In the genomic region with DNA sequence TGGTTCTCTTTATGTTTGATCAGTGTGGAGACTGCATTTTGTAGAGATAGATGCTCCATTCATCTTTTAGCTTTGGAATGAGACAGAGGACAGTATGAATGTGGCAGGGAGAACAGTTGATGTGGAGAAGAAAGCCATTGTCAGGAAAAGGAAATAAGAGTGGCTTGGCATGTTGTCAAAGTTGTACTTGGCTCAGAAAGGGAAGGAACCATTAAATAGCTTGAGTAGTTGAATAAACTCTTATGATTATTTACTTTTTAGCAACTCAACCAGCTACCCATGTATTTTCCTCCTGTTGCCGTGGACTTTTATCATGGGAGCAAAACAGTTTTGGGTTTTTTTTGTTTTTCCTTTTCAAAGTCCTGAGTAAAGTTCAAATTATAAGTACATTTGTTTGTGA, we compare ENCODE assay signal across 16 mouse cellular contexts. TPM values are rescaled to one million over a fixed set of nuclear protein-coding genes. Genes with fewer than 3 reads are reported as not detected.
DNase-seq lines count a peak whose midpoint lies in the region; ATAC-seq lines count a peak whose summit lies in the region.
"Had no signal": no experiment of that assay in that cellular context is flagged by ENCODE, and none has a peak within 500 bp of the region (broad histone marks: within the 10 kb centered on the region; RNA-seq: fewer than 3 reads in every experiment).

No protein-coding gene starts in this region.

- no peak overlapping the region for H3K4me3 ChIP-seq in embryonic facial prominence, embryonic 13.5 days
- no peak overlapping the region; the same call in 1 of the 2 replicates for H3K4me3 ChIP-seq in embryonic facial prominence, embryonic 10.5 days
- no peak overlapping the region for H3K4me3 ChIP-seq in kidney, embryonic 16.5 days (ENCODE audit: low read length)
- no peak overlapping the region for H3K4me3 ChIP-seq in kidney, embryonic 14.5 days (ENCODE audit: low read length)
- 0 out of 2 replicates have a peak overlapping the region, but pooled peaks have one; percentile 98 for H3K4me3 ChIP-seq in midbrain, embryonic 13.5 days (replicated peaks)
- H3K4me3 ChIP-seq in midbrain, embryonic 15.5 days: no peak overlapping the region
- H3K4me3 ChIP-seq: erythroblast, embryonic 14.5 days had no signal

- peaks cover 20% of the 10 kb centered on the region for H3K36me3 ChIP-seq in embryonic facial prominence, embryonic 13.5 days
- peaks cover 61% of the 10 kb centered on the region for H3K36me3 ChIP-seq in embryonic facial prominence, embryonic 10.5 days (replicated peaks)
- H3K36me3 ChIP-seq in kidney, embryonic 16.5 days (ENCODE audit: insufficient read depth, low read length): peaks cover 10% of the 10 kb centered on the region; the same call in 1 of the 2 replicates
- H3K36me3 ChIP-seq in kidney, embryonic 14.5 days (ENCODE audit: control insufficient read depth, insufficient read depth, low read length): peaks cover 26% of the 10 kb centered on the region; the same call in 1 of the 2 replicates
- peaks cover 16% of the 10 kb centered on the region for H3K36me3 ChIP-seq in midbrain, embryonic 13.5 days
- peaks cover 7% of the 10 kb centered on the region; the same call in 1 of the 2 replicates for H3K36me3 ChIP-seq in midbrain, embryonic 15.5 days (replicated peaks)

- no peak for ATAC-seq in embryonic facial prominence, embryonic 13.5 days (ENCODE audit: insufficient number of reproducible peaks, insufficient read depth, low FRiP score, low TSS enrichment, low read depth)
- ATAC-seq in kidney, embryonic 16.5 days (ENCODE audit: low FRiP score, low TSS enrichment): no peak
- no peak for ATAC-seq in kidney, embryonic 14.5 days (ENCODE audit: low FRiP score, low TSS enrichment)
- ATAC-seq in midbrain, embryonic 13.5 days: no peak
- no peak for ATAC-seq in midbrain, embryonic 15.5 days (replicated peaks)

- H3K27me3 ChIP-seq in embryonic facial prominence, embryonic 13.5 days: no peaks in the 10 kb centered on the region
- H3K27me3 ChIP-seq in embryonic facial prominence, embryonic 10.5 days (replicated peaks; ENCODE audit: low read depth, poor library complexity, severe bottlenecking): no peaks in the 10 kb centered on the region
- H3K27me3 ChIP-seq in kidney, embryonic 16.5 days (ENCODE audit: insufficient read depth, low read length): no peaks in the 10 kb centered on the region
- H3K27me3 ChIP-seq in kidney, embryonic 14.5 days (ENCODE audit: control insufficient read depth, insufficient read depth, low read length): no peaks in the 10 kb centered on the region
- no peaks in the 10 kb centered on the region for H3K27me3 ChIP-seq in midbrain, embryonic 13.5 days
- no peaks in the 10 kb centered on the region for H3K27me3 ChIP-seq in midbrain, embryonic 15.5 days (replicated peaks)

- H3K27ac ChIP-seq in embryonic facial prominence, embryonic 13.5 days: no peak overlapping the region
- no peak overlapping the region for H3K27ac ChIP-seq in embryonic facial prominence, embryonic 10.5 days (replicated peaks)
- H3K27ac ChIP-seq in kidney, embryonic 16.5 days (ENCODE audit: low read length): no peak overlapping the region
- H3K27ac ChIP-seq in kidney, embryonic 14.5 days (ENCODE audit: low read depth, low read length): no peak overlapping the region
- no peak overlapping the region for H3K27ac ChIP-seq in midbrain, embryonic 13.5 days
- H3K27ac ChIP-seq in midbrain, embryonic 15.5 days: no peak overlapping the region
- H3K27ac ChIP-seq: stomach, postnatal 0 days had no signal

- no peak for DNase-seq in embryonic facial prominence, embryonic 10.5 days (ENCODE audit: low spot score)
- peak; percentile 40 for DNase-seq in lung, postnatal 14 days
- no peak for DNase-seq in cerebellum, postnatal 25 days
- DNase-seq: adrenal gland, adult 2 months; cerebellum, adult 9-10 months; embryo, embryonic 11 days; heart, adult 11 months; kidney, adult 18-20 months; spleen, adult 18-20 months had no signal

- peaks cover 23% of the 10 kb centered on the region for H3K4me1 ChIP-seq in embryonic facial prominence, embryonic 13.5 days
- peaks cover 17% of the 10 kb centered on the region for H3K4me1 ChIP-seq in embryonic facial prominence, embryonic 10.5 days
- peaks cover 25% of the 10 kb centered on the region for H3K4me1 ChIP-seq in kidney, embryonic 16.5 days (ENCODE audit: insufficient read depth, low read length)
- H3K4me1 ChIP-seq in kidney, embryonic 14.5 days (ENCODE audit: control insufficient read depth, insufficient read depth, low read length): peaks cover 16% of the 10 kb centered on the region
- peaks cover 31% of the 10 kb centered on the region for H3K4me1 ChIP-seq in midbrain, embryonic 13.5 days (replicated peaks)
- H3K4me1 ChIP-seq in midbrain, embryonic 15.5 days: peaks cover 26% of the 10 kb centered on the region

- no peaks in the 10 kb centered on the region for H3K9me3 ChIP-seq in embryonic facial prominence, embryonic 13.5 days
- no peaks in the 10 kb centered on the region for H3K9me3 ChIP-seq in embryonic facial prominence, embryonic 10.5 days
- no peaks in the 10 kb centered on the region for H3K9me3 ChIP-seq in kidney, embryonic 16.5 days (ENCODE audit: low read length)
- H3K9me3 ChIP-seq in kidney, embryonic 14.5 days (ENCODE audit: control insufficient read depth, low read length): no peaks in the 10 kb centered on the region
- H3K9me3 ChIP-seq in midbrain, embryonic 13.5 days: no peaks in the 10 kb centered on the region
- H3K9me3 ChIP-seq in midbrain, embryonic 15.5 days: no peaks in the 10 kb centered on the region

- H3K4me2 ChIP-seq in embryonic facial prominence, embryonic 13.5 days: peak overlapping the region; percentile 67; the same call in 1 of the 2 replicates
- peak overlapping the region; percentile 21; the same call in 1 of the 2 replicates for H3K4me2 ChIP-seq in kidney, embryonic 16.5 days (replicated peaks; ENCODE audit: low read depth, low read length)
- H3K4me2 ChIP-seq in kidney, embryonic 14.5 days (replicated peaks; ENCODE audit: low read depth, low read length): no peak overlapping the region
- H3K4me2 ChIP-seq in midbrain, embryonic 13.5 days (replicated peaks): peak overlapping the region; percentile 35; the same call in 1 of the 2 replicates
- no peak overlapping the region for H3K4me2 ChIP-seq in midbrain, embryonic 15.5 days

- 85% methylated on average over 1 of the region's 1 CpGs for WGBS in embryonic facial prominence, embryonic 13.5 days
- 90% methylated on average over 1 of the region's 1 CpGs for WGBS in embryonic facial prominence, embryonic 10.5 days
- 56% methylated on average over 1 of the region's 1 CpGs for WGBS in kidney, embryonic 16.5 days
- WGBS in kidney, embryonic 14.5 days: 88% methylated on average over 1 of the region's 1 CpGs
- 90% methylated on average over 1 of the region's 1 CpGs for WGBS in midbrain, embryonic 13.5 days
- WGBS in midbrain, embryonic 15.5 days: 81% methylated on average over 1 of the region's 1 CpGs

- no peak overlapping the region for H3K9ac ChIP-seq in embryonic facial prominence, embryonic 13.5 days
- H3K9ac ChIP-seq in kidney, embryonic 16.5 days (replicated peaks; ENCODE audit: low read length): no peak overlapping the region
- H3K9ac ChIP-seq in kidney, embryonic 14.5 days (ENCODE audit: low read depth, low read length): no peak overlapping the region
- H3K9ac ChIP-seq in midbrain, embryonic 13.5 days (replicated peaks): no peak overlapping the region
- H3K9ac ChIP-seq in midbrain, embryonic 15.5 days: no peak overlapping the region

RNA-seq across cellular contexts. Expression of a gene that starts 3.6 kb away (rescaled TPM):
- polyA plus RNA-seq in embryonic facial prominence, embryonic 13.5 days (2015; fragmentation: Nextera tagmentation; extraction: Ambion mirVana): 98.3 and 106 TPM in 2 replicates
- polyA plus RNA-seq in embryonic facial prominence, embryonic 10.5 days (2016; fragmentation: Nextera tagmentation; extraction: Ambion mirVana): 114 and 117 TPM in 2 replicates
- 66.2 and 81.1 TPM in 2 replicates for polyA plus RNA-seq in kidney, embryonic 16.5 days (2015; fragmentation: Nextera tagmentation; extraction: Ambion mirVana)
- 91.4 and 101 TPM in 2 replicates for polyA plus RNA-seq in kidney, embryonic 14.5 days (2014; fragmentation: Nextera tagmentation; extraction: Ambion mirVana)
- 197 and 243 TPM in 2 replicates for polyA plus RNA-seq in midbrain, embryonic 13.5 days (2015; fragmentation: Nextera tagmentation; extraction: Ambion mirVana)
- 142 and 157 TPM in 2 replicates for polyA plus RNA-seq in midbrain, embryonic 15.5 days (2015; fragmentation: Nextera tagmentation; extraction: Ambion mirVana)

RNA-seq across cellular contexts. Expression of a gene that starts 30.5 kb away (rescaled TPM):
- polyA plus RNA-seq in embryonic facial prominence, embryonic 13.5 days (2015; fragmentation: Nextera tagmentation; extraction: Ambion mirVana): 94.5 and 94.8 TPM in 2 replicates
- 72.1 and 76.5 TPM in 2 replicates for polyA plus RNA-seq in embryonic facial prominence, embryonic 10.5 days (2016; fragmentation: Nextera tagmentation; extraction: Ambion mirVana)
- 59.7 and 64.6 TPM in 2 replicates for polyA plus RNA-seq in kidney, embryonic 16.5 days (2015; fragmentation: Nextera tagmentation; extraction: Ambion mirVana)
- 56.7 and 74.0 TPM in 2 replicates for polyA plus RNA-seq in kidney, embryonic 14.5 days (2014; fragmentation: Nextera tagmentation; extraction: Ambion mirVana)
- 121 and 128 TPM in 2 replicates for polyA plus RNA-seq in midbrain, embryonic 13.5 days (2015; fragmentation: Nextera tagmentation; extraction: Ambion mirVana)
- 100.0 and 102 TPM in 2 replicates for polyA plus RNA-seq in midbrain, embryonic 15.5 days (2015; fragmentation: Nextera tagmentation; extraction: Ambion mirVana)

RNA-seq across cellular contexts. Expression of a gene that starts 55.8 kb away (rescaled TPM):
- 1.8 and 3.0 TPM in 2 replicates for polyA plus RNA-seq in embryonic facial prominence, embryonic 13.5 days (2015; fragmentation: Nextera tagmentation; extraction: Ambion mirVana)
- 1.0 and 1.3 TPM in 2 replicates for polyA plus RNA-seq in embryonic facial prominence, embryonic 10.5 days (2016; fragmentation: Nextera tagmentation; extraction: Ambion mirVana)
- polyA plus RNA-seq in kidney, embryonic 16.5 days (2015; fragmentation: Nextera tagmentation; extraction: Ambion mirVana): 1.5 and 1.6 TPM in 2 replicates
- 1.3 and 2.2 TPM in 2 replicates for polyA plus RNA-seq in kidney, embryonic 14.5 days (2014; fragmentation: Nextera tagmentation; extraction: Ambion mirVana)
- 3.0 and 4.2 TPM in 2 replicates for polyA plus RNA-seq in midbrain, embryonic 13.5 days (2015; fragmentation: Nextera tagmentation; extraction: Ambion mirVana)
- 3.7 and 4.2 TPM in 2 replicates for polyA plus RNA-seq in midbrain, embryonic 15.5 days (2015; fragmentation: Nextera tagmentation; extraction: Ambion mirVana)

RNA-seq across cellular contexts. Expression of a gene that starts 56.1 kb away (rescaled TPM):
- 1.7 and 2.3 TPM in 2 replicates for polyA plus RNA-seq in embryonic facial prominence, embryonic 13.5 days (2015; fragmentation: Nextera tagmentation; extraction: Ambion mirVana)
- 0.86 and 1.3 TPM in 2 replicates for polyA plus RNA-seq in embryonic facial prominence, embryonic 10.5 days (2016; fragmentation: Nextera tagmentation; extraction: Ambion mirVana)
- polyA plus RNA-seq in kidney, embryonic 16.5 days (2015; fragmentation: Nextera tagmentation; extraction: Ambion mirVana): 0.79 and 1.5 TPM in 2 replicates
- polyA plus RNA-seq in kidney, embryonic 14.5 days (2014; fragmentation: Nextera tagmentation; extraction: Ambion mirVana): 1.2 and 2.1 TPM in 2 replicates
- 1.3 and 1.7 TPM in 2 replicates for polyA plus RNA-seq in midbrain, embryonic 13.5 days (2015; fragmentation: Nextera tagmentation; extraction: Ambion mirVana)
- polyA plus RNA-seq in midbrain, embryonic 15.5 days (2015; fragmentation: Nextera tagmentation; extraction: Ambion mirVana): 1.4 and 2.0 TPM in 2 replicates

Comparison
In these comparisons a context has a peak if more than half of its experiments do, and no peak if none do; other contexts are left out.
1. H3K4me2 ChIP-seq: peak in embryonic facial prominence, embryonic 13.5 days (single experiment), kidney, embryonic 16.5 days (single experiment) and midbrain, embryonic 13.5 days (single experiment); none in kidney, embryonic 14.5 days (single experiment) and midbrain, embryonic 15.5 days (single experiment).